Mouse (Mus musculus) hindlimb bud, embryonic 11.5 days (tissue): ENCODE data around the gene Tfap4.
A peak's percentile ranks its signal among the peaks of the same experiment; 100 is the strongest.
"Not testable (repeated sequence)": the region's sequence is repeated elsewhere in the genome, so short reads cannot be mapped to it uniquely, and the experiment has no call there.

Experiments used
- DNase-seq: peaks from one replicate; pipeline ENCODE4 v3.0.0-alpha.2; 2012; ENCODE audit warnings: low read depth, low spot score; ENCODE audit errors: extremely low spot score

Tfap4 gene

GRCm38 (mm10) chr16:4593971-4594813 is 34.5 kb upstream of the Tfap4 start, which contains the start of gene Glis2:
Glis2 (plus strand) TSS chr16:4594713.
- no peak for DNase-seq

GRCm38 (mm10) chr16:4592909-4593875 is 33.5 kb upstream of the Tfap4 start:
- DNase-seq: no peak

GRCm38 (mm10) chr16:4590236-4590635 is 30.6 kb upstream of the Tfap4 start:
- no peak for DNase-seq

- no peak for DNase-seq
Measured at GRCm38 (mm10) chr16:4587516-4588210, 28.0 kb upstream of the Tfap4 start.

- peak; percentile 81 for DNase-seq
Measured at GRCm38 (mm10) chr16:4586531-4587123, 27.0 kb upstream of the Tfap4 start.

GRCm38 (mm10) chr16:4585642-4586530 is 26.2 kb upstream of the Tfap4 start:
- no peak for DNase-seq

GRCm38 (mm10) chr16:4584438-4584837 is 24.8 kb upstream of the Tfap4 start:
- no peak for DNase-seq

GRCm38 (mm10) chr16:4583807-4584206 is 24.2 kb upstream of the Tfap4 start:
- DNase-seq: no peak

GRCm38 (mm10) chr16:4581179-4581578 is 21.5 kb upstream of the Tfap4 start:
- not testable (repeated sequence) for DNase-seq

- no peak for DNase-seq
Measured at GRCm38 (mm10) chr16:4578630-4579029, 19.0 kb upstream of the Tfap4 start.

GRCm38 (mm10) chr16:4576873-4577272 is 17.2 kb upstream of the Tfap4 start:
- DNase-seq: no peak

GRCm38 (mm10) chr16:4576038-4576437 is 16.4 kb upstream of the Tfap4 start:
- no peak for DNase-seq

- DNase-seq: no peak
Measured at GRCm38 (mm10) chr16:4570737-4571136, 11.1 kb upstream of the Tfap4 start.

GRCm38 (mm10) chr16:4567912-4568311 is 8.3 kb upstream of the Tfap4 start:
- DNase-seq: no peak

GRCm38 (mm10) chr16:4560145-4560952 is 695 bp upstream of the Tfap4 start:
- DNase-seq: no peak

GRCm38 (mm10) chr16:4558980-4559631 is 548 bp downstream of the Tfap4 start:
- no peak for DNase-seq

GRCm38 (mm10) chr16:4558384-4558979 is 1.2 kb downstream of the Tfap4 start:
- DNase-seq: no peak

GRCm38 (mm10) chr16:4557949-4558348 is 1.7 kb downstream of the Tfap4 start:
- DNase-seq: no peak
